Mouse (Mus musculus) liver, adult 2 months (tissue): ENCODE measurements at regions not wholly inside any gene's neighbourhood (a gene's known extent, or its start where the extent isn't known, plus 50 kb on each side); places are given as distances from the start of the nearest gene placed in this dataset.

Experiments used
- CTCF ChIP-seq: fragments of 200-500 bp; IDR thresholded peaks from 2 replicates; pipeline ENCODE4 v1.5.1; 2011; ENCODE audit warnings: low read depth, low read length, control low read depth
- POLR2A ChIP-seq: fragments of 200-500 bp; IDR thresholded peaks from 2 replicates; pipeline ENCODE4 v1.6.1; 2011; ENCODE audit warnings: low read length, control low read depth; ENCODE audit not compliant: insufficient read depth; ENCODE audit errors: extremely low read depth

- TF ChIP-seq CTCF (no peak), POLR2A (no peak)
Measured at GRCm38 (mm10) chr19:60073328-60073727, 129.9 kb upstream of the Rab11fip2 start.
